Mouse (Mus musculus): Measurements from ENCODE around the gene Tmem131l. TPM values are rescaled to one million over a fixed set of nuclear protein-coding genes. Genes with fewer than 3 reads are reported as not detected.
"Not testable (repeated sequence)": the region's sequence is repeated elsewhere in the genome, so short reads cannot be mapped to it uniquely, and the experiment has no call there.

Tmem131l gene
- total and polyA plus RNA-seq, 2 experiments from 2014 or later = 37.5 to 65.0 TPM

GRCm38 (mm10) chr3:83878801-83879200, 161.2 kb downstream of the Tmem131l start:
- H3K9me3 ChIP-seq (ENCODE audit: low read length) = no peaks in the 10 kb centered on the region
- no peaks in the 10 kb centered on the region for H3K36me3 ChIP-seq (ENCODE audit: insufficient read depth)
- no peak for TF ChIP-seq CTCF (IDR thresholded peaks at IDR 0.05; ENCODE audit: low read depth)
- DNase-seq (no peak), ATAC-seq (no peak)
- no peak overlapping the region for H3K4me3 ChIP-seq (ENCODE audit: low read depth, low read length)
- H3K27ac ChIP-seq (ENCODE audit: low read depth, low read length) = no peak overlapping the region
- H3K4me1 ChIP-seq (ENCODE audit: insufficient read depth) = no peaks in the 10 kb centered on the region
- no peaks in the 10 kb centered on the region for H3K27me3 ChIP-seq (ENCODE audit: insufficient read depth, low read length)
- no peak overlapping the region for H3K4me2 ChIP-seq (ENCODE audit: low read depth)
- no peak overlapping the region for H3K9ac ChIP-seq
- 91% methylated on average over 4 of the region's 4 CpGs for WGBS

GRCm38 (mm10) chr3:83876299-83876698, 163.7 kb downstream of the Tmem131l start:
- no peaks in the 10 kb centered on the region for H3K27me3 ChIP-seq (ENCODE audit: insufficient read depth, low read length)
- H3K4me2 ChIP-seq (ENCODE audit: low read depth) = no peak overlapping the region
- WGBS = 67% methylated on average over 4 of the region's 4 CpGs
- no peak overlapping the region for H3K9ac ChIP-seq
- no peaks in the 10 kb centered on the region for H3K36me3 ChIP-seq (ENCODE audit: insufficient read depth)
- no peak overlapping the region for H3K4me3 ChIP-seq (ENCODE audit: low read depth, low read length)
- H3K4me1 ChIP-seq (ENCODE audit: insufficient read depth) = no peaks in the 10 kb centered on the region
- no peaks in the 10 kb centered on the region for H3K9me3 ChIP-seq (ENCODE audit: low read length)
- ATAC-seq (no peak), DNase-seq (no peak)
- H3K27ac ChIP-seq (ENCODE audit: low read depth, low read length) = no peak overlapping the region
- TF ChIP-seq CTCF (IDR thresholded peaks at IDR 0.05; ENCODE audit: low read depth) = no peak

GRCm38 (mm10) chr3:83875078-83875477, 164.9 kb downstream of the Tmem131l start:
- DNase-seq; H3K4me2 ChIP-seq (ENCODE audit: low read depth); H3K36me3 ChIP-seq (ENCODE audit: insufficient read depth); H3K27ac ChIP-seq (ENCODE audit: low read depth, low read length); H3K9ac ChIP-seq; ATAC-seq; H3K4me3 ChIP-seq (ENCODE audit: low read depth, low read length); H3K27me3 ChIP-seq (ENCODE audit: insufficient read depth, low read length); H3K4me1 ChIP-seq (ENCODE audit: insufficient read depth); H3K9me3 ChIP-seq (ENCODE audit: low read length): not testable (repeated sequence)
- WGBS = 92% methylated on average over 2 of the region's 2 CpGs

GRCm38 (mm10) chr3:83872853-83873252, 167.1 kb downstream of the Tmem131l start:
- H3K27ac ChIP-seq (ENCODE audit: low read depth, low read length); H3K9ac ChIP-seq; H3K4me3 ChIP-seq (ENCODE audit: low read depth, low read length); H3K4me1 ChIP-seq (ENCODE audit: insufficient read depth); H3K36me3 ChIP-seq (ENCODE audit: insufficient read depth); H3K9me3 ChIP-seq (ENCODE audit: low read length); ATAC-seq; H3K27me3 ChIP-seq (ENCODE audit: insufficient read depth, low read length); H3K4me2 ChIP-seq (ENCODE audit: low read depth); DNase-seq: not testable (repeated sequence)
- 82% methylated on average over 2 of the region's 2 CpGs for WGBS

GRCm38 (mm10) chr3:83871962-83872361, 168.0 kb downstream of the Tmem131l start:
- not testable (repeated sequence) for H3K4me2 ChIP-seq (ENCODE audit: low read depth); H3K27ac ChIP-seq (ENCODE audit: low read depth, low read length); ATAC-seq; H3K9me3 ChIP-seq (ENCODE audit: low read length); H3K4me3 ChIP-seq (ENCODE audit: low read depth, low read length); H3K36me3 ChIP-seq (ENCODE audit: insufficient read depth); H3K9ac ChIP-seq; H3K4me1 ChIP-seq (ENCODE audit: insufficient read depth); H3K27me3 ChIP-seq (ENCODE audit: insufficient read depth, low read length); DNase-seq
- 90% methylated on average over 4 of the region's 4 CpGs for WGBS

GRCm38 (mm10) chr3:83871559-83871958, 168.4 kb downstream of the Tmem131l start:
- H3K9me3 ChIP-seq (ENCODE audit: low read length); H3K4me3 ChIP-seq (ENCODE audit: low read depth, low read length); H3K9ac ChIP-seq; H3K27ac ChIP-seq (ENCODE audit: low read depth, low read length); H3K4me1 ChIP-seq (ENCODE audit: insufficient read depth); ATAC-seq; H3K27me3 ChIP-seq (ENCODE audit: insufficient read depth, low read length); H3K36me3 ChIP-seq (ENCODE audit: insufficient read depth); H3K4me2 ChIP-seq (ENCODE audit: low read depth); DNase-seq: not testable (repeated sequence)
- 88% methylated on average over 7 of the region's 7 CpGs for WGBS

- no peaks in the 10 kb centered on the region for H3K36me3 ChIP-seq (ENCODE audit: insufficient read depth)
- DNase-seq (no peak), ATAC-seq (no peak)
- H3K9ac ChIP-seq = no peak overlapping the region
- H3K4me2 ChIP-seq (ENCODE audit: low read depth) = no peak overlapping the region
- H3K4me1 ChIP-seq (ENCODE audit: insufficient read depth) = no peaks in the 10 kb centered on the region
- TF ChIP-seq CTCF (IDR thresholded peaks at IDR 0.05; ENCODE audit: low read depth) = no peak
- no peak overlapping the region for H3K27ac ChIP-seq (ENCODE audit: low read depth, low read length)
- H3K4me3 ChIP-seq (ENCODE audit: low read depth, low read length) = no peak overlapping the region
- 93% methylated on average over 2 of the region's 2 CpGs for WGBS
- H3K9me3 ChIP-seq (ENCODE audit: low read length) = no peaks in the 10 kb centered on the region
- no peaks in the 10 kb centered on the region for H3K27me3 ChIP-seq (ENCODE audit: insufficient read depth, low read length)
Measured at GRCm38 (mm10) chr3:83869776-83870175, 170.2 kb downstream of the Tmem131l start.

GRCm38 (mm10) chr3:83867026-83867425, 172.9 kb downstream of the Tmem131l start:
- not testable (repeated sequence) for DNase-seq; ATAC-seq; H3K4me2 ChIP-seq (ENCODE audit: low read depth); H3K4me1 ChIP-seq (ENCODE audit: insufficient read depth); H3K36me3 ChIP-seq (ENCODE audit: insufficient read depth); H3K9ac ChIP-seq; H3K9me3 ChIP-seq (ENCODE audit: low read length); H3K27ac ChIP-seq (ENCODE audit: low read depth, low read length); H3K27me3 ChIP-seq (ENCODE audit: insufficient read depth, low read length); H3K4me3 ChIP-seq (ENCODE audit: low read depth, low read length)
